Mouse (Mus musculus): ENCODE data around the gene Cers6. TPM values are rescaled to one million over a fixed set of nuclear protein-coding genes. Genes with fewer than 3 reads are reported as not detected.

The Cers6 gene
- total RNA-seq, 4 experiments from 2014 or later, result 78.4 to 93.3 (median 91.6) TPM

DNA sequence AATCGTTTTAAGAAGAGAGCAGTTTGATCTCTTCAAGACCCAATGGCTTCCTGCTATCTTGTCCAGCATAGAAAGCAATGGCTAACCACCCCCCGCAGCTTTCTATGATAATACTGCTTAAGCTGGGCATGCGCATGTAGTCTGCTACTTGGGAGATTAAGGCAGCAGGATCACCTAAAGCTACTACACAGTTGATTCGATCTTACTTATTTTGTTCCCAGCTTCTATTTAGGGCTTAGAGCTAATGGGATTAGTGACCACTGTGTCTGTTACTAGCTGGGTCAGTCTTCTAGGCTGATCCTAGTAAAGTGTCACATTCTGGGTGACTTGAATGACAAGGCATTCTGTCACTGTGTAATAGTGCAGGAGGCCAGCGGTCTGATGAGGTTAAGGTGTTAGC is 289.6 kb downstream of the Cers6 start:
- DNase-seq (ENCODE audit: low spot score in 2 of 2), result no peak

DNA sequence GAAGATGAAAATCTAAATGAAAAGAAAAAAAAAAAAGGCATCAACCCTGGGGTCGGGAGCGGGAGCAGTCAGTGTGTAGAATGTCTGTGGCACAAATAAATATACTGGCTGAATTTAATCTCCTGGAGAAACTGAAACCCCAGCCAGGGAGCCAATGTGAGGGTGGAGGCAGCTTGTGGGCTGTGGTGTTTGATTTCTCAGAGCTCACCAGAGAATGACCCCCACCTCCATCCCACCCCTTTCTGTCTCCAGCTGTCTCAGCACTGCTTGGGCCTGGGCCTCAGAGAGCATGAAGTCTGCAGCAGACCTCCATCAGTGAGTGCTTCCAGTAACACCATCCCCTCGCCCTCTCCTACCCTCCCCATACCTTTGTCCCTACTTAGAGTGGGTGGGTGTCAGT is 294.6 kb downstream of the Cers6 start:
- DNase-seq (ENCODE audit: low spot score in 2 of 2), result no peak

- no peak for DNase-seq (ENCODE audit: low spot score in 2 of 2)
Measured at GRCm38 (mm10) chr2:69156283-69156682, 295.0 kb downstream of the Cers6 start.

- DNase-seq (ENCODE audit: low spot score in 2 of 2), result no peak
Measured at GRCm38 (mm10) chr2:69158907-69159306, 297.7 kb downstream of the Cers6 start.

Other genes starting within 250 kb of the Cers6 start
- gene 4932414N04Rik, start 205.0 kb upstream of the Cers6 start, total RNA-seq (2022), result not detected

Data from layer of hippocampus, adult 8-10 months (tissue).